Mouse (Mus musculus): ENCODE data around the gene Mei1. TPM values are rescaled to one million over a fixed set of nuclear protein-coding genes. Genes with fewer than 3 reads are reported as not detected.
A peak's percentile ranks its signal among the peaks of the same experiment; 100 is the strongest.

Gene Mei1
- total and polyA plus RNA-seq, 3 experiments = 0.04 TPM; not detected in 2

- dilution Hi-C loops (cut with MboI; ENCODE audit: extremely low pct_ligation_motif_present, extremely low pct_unique_long_range_greater_than_20kb, low sequenced_read_pairs) = no loop called here
- Histone ChIP-seq H3K9me3 (replicated peaks; ENCODE audit: low read length) (no peaks in the 10 kb centered on the region), H3K27me3 (replicated peaks) (no peaks in the 10 kb centered on the region), H3K9ac (ENCODE audit: insufficient read depth, low read depth) (peak overlapping the region; percentile 82), H3K4me2 (ENCODE audit: insufficient read depth, low read depth, poor library complexity, severe bottlenecking) (peak overlapping the region; percentile 97), H3K4me1 (ENCODE audit: control insufficient read depth in 1 of 2, insufficient read depth in 2 of 2) (peaks cover 23 to 82% of the 10 kb centered on the region in 2 experiments), H3K36me3 (replicated peaks in 1 of 2; ENCODE audit: control insufficient read depth in 1 of 2, insufficient read depth in 1 of 2, low read length in 1 of 2) (peaks cover 0 to 23% of the 10 kb centered on the region in 2 experiments), H3K4me3 (replicated peaks in 1 of 3; ENCODE audit: low read depth in 2 of 3, low read length in 2 of 3, poor library complexity in 1 of 3) (peak overlapping the region in 1 of 3 experiments; percentile 11), H3K79me2 (replicated peaks; ENCODE audit: control insufficient read depth, extremely low read depth, insufficient read depth, poor library complexity, severe bottlenecking) (peaks cover 79% of the 10 kb centered on the region), H3K27ac (ENCODE audit: insufficient read depth, low read depth) (peak overlapping the region; percentile 94)
- TF ChIP-seq JUN (IDR thresholded peaks at IDR 0.05; ENCODE audit: insufficient read depth, low read depth, low read length) (no peak), ZMIZ1 (IDR thresholded peaks at IDR 0.05; ENCODE audit: low read depth, low read length) (peak; percentile 48; the same call in 1 of the 2 replicates), TBP (conservative IDR thresholded peaks at IDR 0.05; ENCODE audit: low read depth, low read length) (peak; percentile 69), JUND (conservative IDR thresholded peaks at IDR 0.05; ENCODE audit: low read depth, low read length) (no peak), MAFK (IDR thresholded peaks at IDR 0.05; ENCODE audit: insufficient replicate concordance, low read length) (no peak), IRF4 (IDR thresholded peaks at IDR 0.05; ENCODE audit: low read depth, low read length) (no peak), ZNF384 (IDR thresholded peaks at IDR 0.05; ENCODE audit: low read depth, low read length) (no peak), MAZ (IDR thresholded peaks at IDR 0.05; ENCODE audit: low read depth, low read length) (0 out of 2 replicates have a peak, but pooled peaks have one; percentile 6), BHLHE40 (IDR thresholded peaks at IDR 0.05; ENCODE audit: low read depth, low read length) (no peak), HCFC1 (IDR thresholded peaks at IDR 0.05; ENCODE audit: low read depth, low read length) (no peak; the same call in 1 of the 2 replicates), UBTF (IDR thresholded peaks at IDR 0.05; ENCODE audit: low read depth, low read length) (no peak), MXI1 (IDR thresholded peaks at IDR 0.05; ENCODE audit: low read depth, low read length) (no peak; the same call in 1 of the 2 replicates), MEF2A (IDR thresholded peaks at IDR 0.05; ENCODE audit: borderline replicate concordance, low read depth, low read length) (no peak), USF2 (conservative IDR thresholded peaks at IDR 0.05; ENCODE audit: low read depth, low read length) (no peak), USF1 (IDR thresholded peaks at IDR 0.05; ENCODE audit: low read depth, low read length) (no peak), E2F4 (IDR thresholded peaks at IDR 0.05; ENCODE audit: insufficient replicate concordance, low read depth, low read length) (no peak), POLR2A (IDR thresholded peaks at IDR 0.05; ENCODE audit: low read depth, low read length) (peak; percentile 23; the same call in 1 of the 2 replicates), ELF1 (IDR thresholded peaks at IDR 0.05; ENCODE audit: low read depth, low read length) (no peak), NRF1 (IDR thresholded peaks at IDR 0.05; ENCODE audit: low read depth, low read length) (no peak), NELFE (IDR thresholded peaks at IDR 0.05; ENCODE audit: low read depth, low read length) (peak; percentile 13; the same call in 1 of the 2 replicates), GABPA (IDR thresholded peaks at IDR 0.05; ENCODE audit: insufficient replicate concordance, low read depth, low read length) (no peak), RCOR1 (conservative IDR thresholded peaks at IDR 0.05; ENCODE audit: low read depth, low read length) (0 out of 2 replicates have a peak, but pooled peaks have one; percentile 7), MAX (IDR thresholded peaks at IDR 0.05; ENCODE audit: low read length) (peak; percentile 48), POLR2AphosphoS2 (IDR thresholded peaks at IDR 0.05; ENCODE audit: low read depth, low read length) (no peak; the same call in 1 of the 2 replicates), EP300 (IDR thresholded peaks at IDR 0.05; ENCODE audit: low read length) (no peak), PAX5 (IDR thresholded peaks at IDR 0.05; ENCODE audit: low read length) (no peak), SMC3 (IDR thresholded peaks at IDR 0.05; ENCODE audit: low read depth, low read length) (peak; percentile 27), CHD2 (IDR thresholded peaks at IDR 0.05; ENCODE audit: low read length) (no peak), SIN3A (IDR thresholded peaks at IDR 0.05; ENCODE audit: low read length) (no peak), CHD1 (IDR thresholded peaks at IDR 0.05; ENCODE audit: low read depth, low read length) (no peak), MYC (IDR thresholded peaks at IDR 0.05; ENCODE audit: low read depth, low read length) (no peak), ETS1 (conservative IDR thresholded peaks at IDR 0.05; ENCODE audit: low read depth, low read length) (no peak; the same call in 1 of the 2 replicates), KAT2A (IDR thresholded peaks at IDR 0.05; ENCODE audit: insufficient replicate concordance, low read length) (no peak), ZC3H11A (IDR thresholded peaks at IDR 0.05; ENCODE audit: low read depth, low read length) (no peak), RAD21 (IDR thresholded peaks at IDR 0.05; ENCODE audit: low read depth, low read length) (no peak; the same call in none of the 2 replicates), TCF12 (IDR thresholded peaks at IDR 0.05; ENCODE audit: low read depth, low read length) (0 out of 2 replicates have a peak, but pooled peaks have one; percentile 85), ZKSCAN1 (IDR thresholded peaks at IDR 0.05; ENCODE audit: borderline replicate concordance, low read depth, low read length) (no peak), CTCF (conservative IDR thresholded peaks at IDR 0.05 in 1 of 2, IDR thresholded peaks at IDR 0.05 in 1 of 2; ENCODE audit: low read depth in 2 of 2, low read length in 2 of 2) (peak in 1 of 2 experiments; percentile 49; a peak in 2 of 4 replicates)
- no peak for DNase-seq (ENCODE audit: extremely low read depth)
- in situ Hi-C loops (cut with MboI; ENCODE audit: low pct_ligation_motif_present, low pct_unique_long_range_greater_than_20kb, low sequenced_read_pairs) = no loop called here
These were observed 94.2 kb downstream of the Mei1 start for GRCm38 (mm10) chr15:82164061-82164399.
